Mouse (Mus musculus): Measurements from ENCODE around the gene Nobox.

Gene Nobox

DNA sequence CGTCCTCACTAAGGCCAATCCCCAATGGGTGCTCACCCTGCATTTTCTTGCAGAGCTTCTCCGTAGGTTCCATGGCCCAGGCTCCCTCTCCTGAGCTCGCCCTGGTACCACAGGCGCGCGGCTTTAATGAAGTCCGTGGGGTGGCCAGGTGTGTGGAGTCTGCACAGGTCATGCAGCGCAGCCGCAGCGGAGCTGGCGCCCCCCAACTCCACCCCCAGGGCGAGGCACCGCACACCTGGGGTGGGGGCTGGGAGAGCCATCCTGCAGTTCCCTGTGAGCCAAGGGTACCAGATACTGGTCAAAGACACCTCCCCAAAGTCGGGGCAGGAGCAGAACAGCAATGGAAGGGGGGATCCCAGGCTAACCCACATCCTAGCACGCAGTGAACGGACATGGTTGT is at the start of gene Nobox:
TSS of gene Nobox (minus strand) at position 101 of the 400 bp plus-strand sequence.
- in situ Hi-C loops (cut with MboI; ENCODE audit: unreplicated experiment in 2 of 2) = no loop called here

DNA sequence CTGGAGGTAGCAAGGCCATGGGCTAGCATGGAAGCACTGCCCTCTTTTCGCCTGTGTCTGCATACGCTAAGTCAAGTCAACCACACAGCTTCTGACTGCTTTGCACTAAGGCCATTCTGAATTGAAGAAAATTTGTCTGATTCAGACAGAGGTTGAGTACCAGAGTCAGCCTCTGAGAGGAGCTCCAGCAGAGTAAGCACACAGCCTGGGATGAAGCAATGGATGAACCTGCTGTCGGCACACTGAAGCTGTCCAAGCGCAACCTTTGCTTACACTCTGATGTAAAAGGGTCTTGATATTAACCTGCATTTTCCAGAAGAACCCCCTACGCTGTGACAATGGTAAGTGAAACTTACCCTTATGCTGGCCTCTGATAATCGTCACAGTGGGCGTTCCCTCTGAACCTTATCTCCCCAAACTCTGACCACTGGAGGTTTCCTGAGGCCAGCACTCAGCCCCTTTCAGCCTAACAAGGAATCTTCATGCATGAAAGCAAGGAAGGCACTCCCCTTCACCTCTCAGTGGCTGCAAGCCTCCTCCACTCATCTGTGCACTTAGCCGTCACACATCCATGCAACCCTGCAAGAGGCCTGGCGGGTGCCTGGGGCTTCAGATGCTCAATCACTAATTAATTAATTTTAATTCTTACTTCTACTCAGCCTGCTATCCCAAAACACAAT is 45.3 kb upstream of the Nobox start:
- in situ Hi-C loops (cut with MboI; ENCODE audit: unreplicated experiment in 2 of 2) = no loop called here

DNA sequence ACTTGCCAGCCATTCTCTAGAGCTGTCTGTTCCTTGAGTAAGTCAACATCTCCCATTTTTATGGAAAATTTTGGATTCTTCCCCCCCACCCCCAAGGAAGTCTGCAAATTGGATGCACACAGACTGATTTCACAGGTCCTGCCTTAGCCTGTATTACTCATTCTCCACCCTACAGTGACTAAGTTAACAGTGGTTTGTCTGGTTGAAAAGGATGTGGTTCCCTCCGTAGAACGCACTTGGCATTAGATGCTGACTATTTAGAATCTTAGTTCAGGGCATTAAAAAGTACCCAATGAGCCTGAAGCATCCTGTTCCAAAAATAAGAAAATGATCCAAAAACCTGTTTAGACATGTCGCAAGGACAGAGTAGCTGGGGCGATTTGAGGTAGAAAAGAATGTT is 44.1 kb upstream of the Nobox start:
- in situ Hi-C loops (cut with MboI; ENCODE audit: unreplicated experiment in 2 of 2) = no loop called here

DNA sequence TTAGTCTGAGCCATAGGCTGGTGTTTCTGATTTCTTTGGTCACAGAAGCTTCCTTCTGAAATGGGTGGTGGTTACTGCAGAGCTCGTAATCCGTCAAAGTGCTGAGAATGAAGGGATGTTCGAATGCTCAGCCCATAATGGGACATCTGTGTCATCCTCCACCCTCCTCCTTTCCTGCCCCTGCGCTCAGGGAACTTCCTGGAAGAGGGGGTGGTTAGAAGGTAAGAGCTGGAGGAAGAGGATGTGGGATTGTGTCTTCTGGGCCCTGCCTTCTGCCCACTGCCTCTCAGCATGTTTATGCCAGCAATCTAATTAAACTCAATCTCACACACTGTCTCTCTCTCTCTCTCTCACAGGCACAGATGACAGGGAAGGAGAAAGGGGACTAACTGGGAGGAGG is 39.7 kb upstream of the Nobox start:
- in situ Hi-C loops (cut with MboI; ENCODE audit: unreplicated experiment in 2 of 2) = no loop called here

DNA sequence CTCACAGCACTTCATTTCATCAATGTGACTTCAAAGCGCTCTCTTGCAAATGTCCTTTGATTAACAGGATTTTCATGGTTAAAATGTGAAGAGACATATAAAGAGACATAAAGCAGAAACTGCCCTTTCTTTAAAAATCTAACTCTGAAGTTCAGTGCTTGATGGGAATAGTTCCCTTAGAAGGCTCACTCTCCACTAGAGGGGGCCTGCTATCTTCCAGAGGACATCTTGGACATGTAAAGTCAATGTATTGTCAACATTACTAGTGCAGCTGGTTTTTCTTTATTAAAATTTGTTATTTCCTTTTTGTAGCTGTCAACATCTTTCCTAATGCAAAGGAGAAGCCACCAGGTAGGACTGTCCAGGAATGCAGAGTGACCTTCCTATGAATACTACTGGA is 38.3 kb upstream of the Nobox start:
- in situ Hi-C loops (cut with MboI; ENCODE audit: unreplicated experiment in 2 of 2) = no loop called here

DNA sequence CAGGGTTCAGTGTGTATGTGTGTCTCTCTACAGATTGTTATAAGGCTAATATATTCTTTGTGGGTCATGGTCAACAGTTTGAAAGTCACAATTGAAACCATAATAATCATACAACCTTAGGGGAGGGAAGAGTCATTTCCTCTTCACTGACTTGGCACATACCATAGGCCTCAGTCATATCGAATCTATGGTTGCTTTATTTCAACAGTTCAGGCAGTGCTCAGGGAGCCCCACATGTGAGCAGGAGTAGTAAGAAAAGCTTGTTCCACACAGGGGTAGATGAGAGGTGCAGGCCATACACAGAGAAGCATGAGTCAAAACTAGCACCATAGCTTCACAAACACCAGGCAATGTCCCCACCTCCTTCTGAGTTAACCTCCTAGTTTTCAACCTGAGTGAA is 33.7 kb upstream of the Nobox start:
- in situ Hi-C loops (cut with MboI; ENCODE audit: unreplicated experiment in 2 of 2) = no loop called here

DNA sequence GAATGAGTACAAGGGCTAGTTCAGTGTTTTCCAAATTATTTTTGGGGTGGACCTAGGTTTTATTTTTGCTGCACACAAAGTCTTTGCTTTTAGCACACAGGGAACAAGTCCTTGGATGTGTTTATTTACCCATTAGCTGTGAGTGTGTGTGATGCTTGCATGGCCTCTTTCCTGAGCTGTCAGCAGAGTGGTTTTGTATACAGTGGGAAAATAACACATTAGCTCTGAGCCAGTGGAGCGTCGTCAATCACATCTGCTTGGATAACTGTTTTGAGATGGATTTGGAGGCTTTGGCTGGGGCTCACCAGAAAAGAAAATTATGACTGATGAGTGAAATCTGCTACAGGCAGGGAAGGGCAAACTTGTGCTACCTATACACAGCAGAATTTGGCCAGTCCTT is 33.0 kb upstream of the Nobox start:
- in situ Hi-C loops (cut with MboI; ENCODE audit: unreplicated experiment in 2 of 2) = no loop called here

DNA sequence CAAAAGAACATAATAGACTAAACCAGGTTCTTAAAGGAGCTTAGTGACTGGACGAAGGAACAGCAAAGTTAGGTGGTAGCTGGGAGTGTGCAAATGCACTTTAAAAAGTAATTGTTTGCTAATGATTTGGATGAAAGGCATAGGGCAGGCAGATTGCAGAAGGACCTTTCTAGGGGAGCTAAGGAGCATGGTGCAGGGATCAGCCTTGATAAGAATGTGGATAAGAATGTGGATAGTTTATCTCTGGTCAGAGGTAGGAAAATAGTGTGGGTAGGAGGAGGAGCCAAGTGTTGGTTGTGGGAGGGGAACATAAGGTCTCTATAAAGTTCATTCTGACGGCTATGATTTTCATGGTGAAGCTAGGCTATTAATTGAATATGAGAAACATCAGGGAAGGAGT is 29.4 kb upstream of the Nobox start:
- in situ Hi-C loops (cut with MboI; ENCODE audit: unreplicated experiment in 2 of 2) = no loop called here

DNA sequence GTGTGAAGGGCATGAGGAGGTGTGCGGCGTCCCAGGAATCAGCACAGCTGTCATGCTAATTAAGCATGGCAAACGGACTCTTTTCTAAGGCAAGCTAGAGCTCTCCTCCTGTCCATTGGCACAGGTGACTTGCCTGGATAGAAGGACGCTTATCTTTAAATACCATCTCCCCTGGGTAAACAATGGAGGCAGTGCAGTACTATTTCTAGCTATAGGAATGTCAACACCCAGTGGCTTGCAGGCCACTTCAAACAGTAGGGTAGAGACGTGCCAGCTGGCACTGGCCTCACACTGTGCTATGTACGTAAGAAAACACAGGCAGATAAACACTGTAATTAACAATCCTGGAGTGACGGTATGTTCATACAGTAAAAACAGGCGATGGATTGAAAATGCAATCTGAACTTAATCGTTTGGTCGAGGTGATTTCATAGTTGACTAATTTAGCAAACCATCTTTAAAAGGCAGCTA is 28.2 kb upstream of the Nobox start:
- in situ Hi-C loops (cut with MboI; ENCODE audit: unreplicated experiment in 2 of 2) = no loop called here

DNA sequence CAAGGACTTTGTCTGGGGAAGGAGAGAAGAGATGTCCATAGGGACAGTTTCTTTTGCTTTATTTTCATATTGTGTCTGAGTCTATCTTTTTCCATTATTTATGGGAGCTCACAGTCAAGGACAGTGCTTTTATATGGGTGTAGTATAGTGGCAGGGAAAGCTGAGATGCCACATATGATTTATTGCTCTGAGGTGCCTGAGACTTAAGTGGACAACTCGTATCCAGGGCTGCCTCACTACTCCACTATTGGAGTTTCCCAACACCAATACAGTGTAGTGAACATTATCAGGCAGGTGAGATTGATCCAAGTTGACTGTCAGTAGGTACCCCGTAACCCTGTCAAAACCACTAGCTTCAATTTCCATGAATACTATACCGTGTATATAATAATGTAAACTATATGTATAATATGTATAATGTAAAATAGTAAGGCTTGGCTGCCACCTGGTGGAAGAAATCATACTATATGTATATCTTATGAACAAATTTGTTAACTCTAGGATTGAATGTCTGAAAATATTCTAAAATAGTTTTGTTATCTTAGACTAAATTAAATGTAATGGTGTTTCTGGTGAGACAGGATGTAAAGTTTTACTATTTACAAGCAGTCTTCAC is 26.4 kb upstream of the Nobox start:
- in situ Hi-C loops (cut with MboI; ENCODE audit: unreplicated experiment in 2 of 2) = no loop called here

DNA sequence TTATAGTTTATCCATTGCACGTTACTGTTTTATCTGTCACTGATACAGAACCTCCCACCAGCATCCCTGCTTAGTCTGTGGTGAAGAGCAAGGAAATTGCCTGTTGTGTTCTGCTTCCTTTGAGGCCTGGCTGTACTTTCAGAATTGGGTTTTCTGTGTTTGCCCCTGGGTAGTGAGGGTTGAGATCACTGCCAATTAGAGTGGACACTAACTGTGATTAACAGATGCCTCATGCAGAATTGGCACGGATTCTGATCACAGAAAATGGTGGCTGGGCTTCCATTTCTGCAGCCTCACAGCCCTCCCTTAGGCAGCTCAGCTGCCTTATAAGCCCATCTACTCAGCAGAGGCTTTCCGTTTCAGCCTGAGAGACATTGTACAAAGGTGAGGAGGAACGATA is 24.1 kb upstream of the Nobox start:
- in situ Hi-C loops (cut with MboI; ENCODE audit: unreplicated experiment in 2 of 2) = no loop called here

DNA sequence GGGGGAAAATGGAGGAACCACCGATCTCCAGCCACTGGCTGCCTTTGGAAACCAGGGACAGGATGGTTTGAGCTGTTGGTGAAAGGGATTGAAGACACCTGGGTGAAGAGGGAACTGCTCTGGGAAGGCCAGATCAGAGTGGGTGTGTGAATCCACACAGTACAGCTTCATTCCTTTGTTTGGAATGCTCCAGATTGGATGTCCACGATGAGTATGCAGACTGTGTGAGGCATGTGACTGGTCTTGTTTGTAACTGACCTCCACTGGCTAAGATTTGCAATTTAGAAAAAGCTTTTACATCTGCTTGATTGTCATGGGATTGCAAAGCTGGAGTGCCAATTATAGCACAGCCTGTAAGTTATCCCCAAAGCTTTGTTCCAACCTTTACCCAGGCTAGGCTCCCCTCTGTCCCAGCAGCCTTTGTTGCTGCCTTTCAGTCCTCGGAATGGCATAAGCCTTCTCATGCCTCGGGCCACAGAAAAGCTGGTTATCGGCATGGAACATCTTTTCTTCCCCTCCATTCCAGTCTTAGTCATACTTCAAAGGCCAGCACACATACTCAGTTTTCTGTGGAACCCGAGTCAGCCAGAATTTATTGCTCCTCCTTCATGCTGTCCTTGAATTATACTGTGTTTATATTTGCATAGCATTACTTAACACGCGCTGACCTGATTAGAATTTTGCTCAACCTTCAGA is 3.8 kb upstream of the Nobox start:
- in situ Hi-C loops (cut with MboI; ENCODE audit: unreplicated experiment in 2 of 2) = no loop called here

DNA sequence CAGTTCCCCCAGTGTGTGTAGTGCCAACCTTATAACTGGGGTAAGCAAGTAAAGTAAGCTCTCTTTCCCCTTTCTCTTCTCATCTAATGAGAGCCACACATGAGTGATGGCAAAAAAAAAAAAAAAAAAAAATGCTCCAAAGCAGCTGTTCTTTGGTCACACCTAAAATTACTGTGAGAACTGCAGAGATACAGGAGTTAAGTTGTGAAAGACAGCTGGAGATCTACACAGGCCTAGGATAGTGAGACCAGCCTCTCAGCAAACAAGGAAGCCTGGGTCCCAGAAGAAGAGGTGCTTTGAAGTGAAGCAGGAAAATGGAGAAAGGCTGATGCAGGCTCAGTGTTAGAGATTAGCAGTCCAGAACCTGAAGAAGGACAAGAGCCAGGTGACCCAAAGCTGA is 3.2 kb upstream of the Nobox start:
- in situ Hi-C loops (cut with MboI; ENCODE audit: unreplicated experiment in 2 of 2) = no loop called here

DNA sequence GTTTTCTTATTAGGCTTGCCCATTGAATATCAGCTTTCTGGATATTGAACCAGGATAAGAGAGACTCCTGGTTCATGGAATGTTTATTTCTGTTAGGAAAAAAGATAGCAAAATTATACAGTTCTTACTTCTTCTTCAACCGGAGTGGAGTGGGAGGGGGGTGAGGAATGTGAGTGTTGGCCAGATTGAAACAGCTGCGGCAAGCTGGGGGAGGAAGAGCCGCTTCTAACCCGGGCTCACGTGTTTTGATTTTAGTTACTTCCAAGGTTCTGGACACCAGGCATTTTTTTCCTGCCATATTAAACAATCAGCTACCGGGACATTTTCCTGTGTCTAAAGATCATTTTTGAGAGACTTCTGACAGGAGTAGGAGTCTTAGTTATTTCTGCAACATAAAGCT is 717 bp upstream of the Nobox start:
- in situ Hi-C loops (cut with MboI; ENCODE audit: unreplicated experiment in 2 of 2) = no loop called here

DNA sequence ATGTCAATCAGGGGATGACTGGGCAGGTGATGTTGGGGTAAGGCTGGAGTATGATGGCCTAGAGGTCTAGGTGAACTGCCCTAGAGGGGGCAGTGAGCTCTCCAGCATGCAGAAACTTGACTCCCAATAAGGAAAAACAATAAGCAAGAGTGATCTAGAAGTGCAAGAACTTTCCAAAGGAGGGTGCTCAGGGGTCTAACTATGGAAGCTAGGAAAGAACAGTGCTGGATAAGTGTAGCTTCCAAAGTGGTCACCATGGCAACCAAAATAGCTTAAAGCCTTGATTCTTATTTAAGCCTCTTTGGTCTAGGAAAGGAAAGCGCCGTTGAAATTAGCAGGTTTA is 11.9 kb downstream of the Nobox start:
- in situ Hi-C loops (cut with MboI; ENCODE audit: unreplicated experiment in 2 of 2) = no loop called here

DNA sequence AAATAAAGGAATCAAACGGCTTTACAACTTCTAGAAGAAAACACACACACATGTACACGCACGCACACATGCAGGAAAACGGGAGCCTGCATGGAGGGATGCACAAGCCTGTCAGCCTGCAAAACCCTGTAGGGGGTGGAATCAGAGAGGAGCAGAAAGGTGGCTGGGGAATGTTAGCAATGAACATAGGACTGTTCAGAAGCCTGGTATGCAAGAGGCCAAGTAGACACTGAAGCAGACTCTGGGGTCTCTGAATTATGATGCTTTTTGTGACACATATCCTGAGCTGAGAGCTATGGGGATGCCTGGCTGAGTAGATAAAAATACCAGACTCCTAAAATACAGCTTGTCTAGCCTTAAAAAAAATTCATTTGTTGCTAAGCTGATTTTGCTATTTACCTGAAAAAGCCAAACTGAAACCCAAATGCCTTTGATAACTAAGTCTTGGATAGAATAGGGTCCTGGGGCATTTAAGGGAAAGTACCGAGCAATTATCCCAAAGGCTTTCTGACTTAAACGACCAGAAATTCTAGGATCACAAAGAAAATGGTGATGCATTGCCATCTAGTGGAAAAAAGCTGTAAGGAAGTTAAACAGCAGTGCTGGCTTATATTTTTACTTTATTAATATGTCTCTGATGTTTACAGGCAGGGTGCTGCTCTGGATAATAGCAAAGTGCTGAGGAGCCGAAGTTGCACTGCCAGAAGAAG is 12.4 kb downstream of the Nobox start:
- in situ Hi-C loops (cut with MboI; ENCODE audit: unreplicated experiment in 2 of 2) = no loop called here

DNA sequence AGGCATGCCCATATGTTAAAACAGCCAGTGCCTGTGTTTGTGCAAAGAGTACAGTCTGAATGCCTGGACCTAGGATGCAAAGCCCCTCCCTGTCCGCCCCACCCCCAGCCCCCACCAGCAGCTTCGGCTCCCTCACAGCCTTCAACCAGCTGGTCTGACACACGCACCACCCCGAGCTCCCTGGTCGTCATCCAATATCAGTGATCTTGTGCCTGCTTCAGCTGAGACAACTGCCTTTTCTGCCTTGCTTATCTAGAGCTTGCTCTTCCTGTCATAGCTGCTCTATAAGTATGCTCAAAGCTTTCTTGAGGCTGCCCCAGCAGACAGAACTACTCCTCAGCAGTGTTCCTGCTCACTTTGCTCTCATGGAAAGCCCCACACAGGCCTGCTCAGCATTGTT is 13.4 kb downstream of the Nobox start:
- in situ Hi-C loops (cut with MboI; ENCODE audit: unreplicated experiment in 2 of 2) = no loop called here

DNA sequence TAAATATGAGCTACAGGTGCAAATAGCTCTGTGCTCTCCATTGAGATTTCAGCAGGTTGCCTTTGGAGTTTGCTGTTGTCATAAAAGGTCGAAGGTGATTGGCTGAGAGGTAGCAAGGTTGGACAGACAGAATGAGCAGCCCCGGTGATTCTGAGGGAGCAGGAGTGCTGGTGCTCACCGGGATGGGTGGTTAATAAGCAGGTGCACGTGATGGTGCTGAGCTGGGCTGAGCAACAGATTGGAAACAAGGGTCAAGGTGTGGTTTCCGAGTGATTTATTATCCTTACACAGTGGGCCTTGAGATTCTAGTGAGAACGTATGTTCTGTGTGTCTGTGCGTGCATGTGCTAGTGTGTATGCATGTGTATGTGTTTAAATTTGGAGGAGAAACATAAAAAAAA is 16.2 kb downstream of the Nobox start:
- in situ Hi-C loops (cut with MboI; ENCODE audit: unreplicated experiment in 2 of 2) = no loop called here

DNA sequence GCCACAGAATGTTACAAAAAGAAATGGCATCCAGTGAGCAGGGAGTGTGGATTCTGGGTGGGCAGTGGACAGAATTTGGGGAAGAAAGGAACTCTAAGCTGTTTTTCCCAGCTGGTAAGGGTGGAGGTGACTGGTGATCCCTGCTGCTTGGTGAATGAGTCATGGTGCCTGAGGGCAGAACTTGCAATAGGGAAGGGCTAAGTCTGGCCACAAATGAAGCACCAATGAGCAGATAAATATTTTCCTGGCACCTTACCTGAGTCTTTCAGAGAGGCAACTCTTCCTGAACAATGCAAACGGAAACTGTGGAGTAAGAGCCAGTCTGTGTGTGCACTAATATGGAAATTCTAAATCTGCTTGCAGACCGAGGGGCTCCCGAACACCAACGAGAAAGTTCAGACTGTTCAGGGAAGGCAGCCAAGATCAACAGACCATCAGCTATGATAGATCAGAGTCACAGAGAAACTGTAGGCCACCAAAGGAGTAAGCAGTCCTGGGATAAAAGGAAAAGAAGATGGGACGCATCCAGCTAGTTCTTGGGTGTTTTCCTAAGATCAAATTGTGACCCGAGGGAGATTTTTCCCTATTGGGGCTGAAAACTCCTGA is 16.8 kb downstream of the Nobox start:
- in situ Hi-C loops (cut with MboI; ENCODE audit: unreplicated experiment in 2 of 2) = no loop called here

DNA sequence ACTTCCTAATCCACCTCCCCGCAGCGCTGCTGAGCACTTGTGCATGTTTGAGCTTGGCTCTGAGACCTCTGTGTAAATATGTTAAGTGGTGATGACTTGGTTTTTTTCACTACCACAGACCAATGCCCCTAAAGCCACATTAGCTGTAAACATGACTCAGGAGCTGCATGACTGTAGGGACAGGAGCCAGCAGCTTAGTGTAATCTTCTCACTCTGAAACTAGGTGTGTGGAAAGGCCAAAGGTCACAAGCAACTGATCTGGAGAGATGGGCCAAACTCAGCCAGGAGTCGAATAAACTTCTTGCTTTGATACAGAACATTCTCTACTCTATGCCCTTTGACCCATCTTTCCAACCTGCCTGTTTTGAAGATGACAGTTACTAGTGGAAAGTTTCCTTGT is 17.3 kb downstream of the Nobox start:
- in situ Hi-C loops (cut with MboI; ENCODE audit: unreplicated experiment in 2 of 2) = no loop called here

DNA sequence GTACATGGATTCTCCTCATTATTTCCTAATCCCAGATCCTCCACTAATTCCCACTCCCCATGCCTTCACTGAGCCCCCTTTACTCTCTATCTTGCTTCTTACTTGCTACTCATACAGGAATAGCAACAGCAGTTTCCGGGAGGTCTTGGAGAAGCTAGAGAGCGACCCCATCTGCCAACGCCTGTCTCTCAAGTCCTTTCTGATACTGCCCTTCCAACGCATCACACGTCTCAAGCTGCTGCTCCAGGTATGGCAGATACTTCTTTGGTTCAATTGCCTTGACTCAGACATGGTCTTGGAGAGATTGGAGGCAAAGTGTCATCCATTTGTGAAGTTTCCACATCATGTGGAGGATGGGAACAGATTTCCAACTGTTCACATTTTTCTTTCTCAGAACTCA is 28.9 kb downstream of the Nobox start:
- in situ Hi-C loops (cut with MboI; ENCODE audit: unreplicated experiment in 2 of 2) = no loop called here
